Mouse (Mus musculus) heart, embryonic 14.5 days (tissue): ENCODE results near the gene Atg4c. TPM values are rescaled to one million over a fixed set of nuclear protein-coding genes. Genes with fewer than 3 reads are reported as not detected.
A peak's percentile ranks its signal among the peaks of the same experiment; 100 is the strongest.

Source experiments
- ATAC-seq: fragments of 200-750 bp; cut with Nextera tagmentation; 2 replicates; pipeline ENCODE4 v1.8.0; 2017; ENCODE audit warnings: low read depth, moderate TSS enrichment; ENCODE audit not compliant: insufficient number of reproducible peaks, insufficient read depth, low FRiP score
- H3K27ac ChIP-seq, 2 experiments: fragments of 200-500 bp in 1 of 2; fragments of 300-500 bp in 1 of 2; sonication (generic) in 1 of 2; replicated peaks in 1 of 2; 2 replicates each; pipeline ENCODE4 v1.5.1; 2012 to 2014; ENCODE audit warnings: low read depth in 2 of 2, low read length in 2 of 2, control low read depth in 1 of 2, mild to moderate bottlenecking in 1 of 2, mixed read lengths in 1 of 2; ENCODE audit not compliant: control insufficient read depth in 1 of 2, insufficient read depth in 1 of 2
- H3K27me3 ChIP-seq: fragments of 300-500 bp; sonication (generic); 2 replicates; pipeline ENCODE4 v1.6.1; 2014; ENCODE audit warnings: mild to moderate bottlenecking, low read length, control low read depth; ENCODE audit not compliant: control insufficient read depth, insufficient read depth
- H3K36me3 ChIP-seq: fragments of 300-500 bp; sonication (generic); 2 replicates; pipeline ENCODE4 v1.6.1; 2014; ENCODE audit warnings: mild to moderate bottlenecking, control low read depth, low read length, mixed read lengths; ENCODE audit not compliant: control insufficient read depth, insufficient read depth
- H3K4me1 ChIP-seq, 2 experiments: fragments of 200-500 bp in 1 of 2; fragments of 300-500 bp in 1 of 2; sonication (generic) in 1 of 2; 2 replicates each; pipeline ENCODE4 v1.6.1; 2012 to 2014; ENCODE audit warnings: low read length in 2 of 2, control low read depth in 1 of 2, mixed read lengths in 1 of 2; ENCODE audit not compliant: control insufficient read depth in 2 of 2, insufficient read depth in 2 of 2
- H3K4me2 ChIP-seq: fragments of 300-500 bp; sonication (generic); 2 replicates; pipeline ENCODE4 v1.6.1; 2014; ENCODE audit warnings: mild to moderate bottlenecking, low read length
- H3K4me3 ChIP-seq, 2 experiments: fragments of 200-500 bp in 1 of 2; fragments of 300-500 bp in 1 of 2; sonication (generic) in 1 of 2; 2 replicates each; pipeline ENCODE4 v1.5.1; 2012 to 2014; ENCODE audit warnings: low read length in 2 of 2, mild to moderate bottlenecking in 2 of 2, control low read depth in 1 of 2, low read depth in 1 of 2, moderate library complexity in 1 of 2; ENCODE audit not compliant: control insufficient read depth in 1 of 2, insufficient read depth in 1 of 2
- H3K9ac ChIP-seq: fragments of 300-500 bp; sonication (generic); 2 replicates; pipeline ENCODE4 v1.6.1; 2014; ENCODE audit warnings: mild to moderate bottlenecking, low read length
- H3K9me3 ChIP-seq: fragments of 300-500 bp; sonication (generic); 2 replicates; pipeline ENCODE4 v1.6.1; 2016; ENCODE audit warnings: low read length, control low read depth; ENCODE audit not compliant: control insufficient read depth
- whole genome bisulfite sequencing: fragments of 180-500 bp; shearing (Covaris S2); extraction: QIAGEN DNeasy Blood & Tissue Kit; methylation state at CpG from one replicate; pipeline ENCODE4 v1.1.7; 2014; 5-methylcytosine and 5-hydroxymethylcytosine counted together
- polyA plus RNA-seq: library from polyadenylated mRNA; unstranded; fragments of >200 nt; fragmentation: Nextera tagmentation; extraction: Ambion mirVana; gene quantifications from 2 replicates; pipeline ENCODE4 v1.2.1, GENCODE M21; 2014

The Atg4c gene
- polyA plus RNA-seq, 1 experiment from 2014 or later, result 8.5 TPM

DNA sequence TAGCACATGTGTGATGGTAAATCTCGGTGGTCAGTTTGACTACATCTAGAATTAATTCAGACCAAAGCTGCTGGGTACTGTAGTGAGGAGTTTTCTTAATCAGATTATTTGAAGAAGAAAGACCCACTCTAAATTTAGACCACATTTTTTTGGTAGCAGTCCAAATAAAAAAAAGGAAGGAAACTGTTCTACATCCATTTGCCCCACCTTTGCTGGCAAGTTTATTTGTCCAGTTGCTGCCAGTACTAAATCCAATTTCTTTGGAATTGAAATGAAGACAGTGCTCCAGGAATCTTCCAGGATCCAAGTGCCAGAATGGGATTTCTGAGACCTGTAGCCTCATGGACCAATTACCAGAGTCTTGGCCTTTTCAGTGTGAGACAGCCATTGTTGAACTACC lies 1.1 kb upstream of the Atg4c start:
- H3K9me3 ChIP-seq, result no peaks in the 10 kb centered on the region
- H3K4me1 ChIP-seq, result peaks cover 0 to 4% of the 10 kb centered on the region in 2 experiments; a peak in 1 of 4 replicates
- no peak overlapping the region for H3K27ac ChIP-seq
- WGBS, result 76% methylated on average over 1 of the region's 1 CpGs
- ATAC-seq, result no peak
- H3K9ac ChIP-seq, result no peak overlapping the region
- H3K27me3 ChIP-seq, result no peaks in the 10 kb centered on the region
- no peak overlapping the region for H3K4me2 ChIP-seq
- no peaks in the 10 kb centered on the region for H3K36me3 ChIP-seq
- H3K4me3 ChIP-seq, result no peak overlapping the region

DNA sequence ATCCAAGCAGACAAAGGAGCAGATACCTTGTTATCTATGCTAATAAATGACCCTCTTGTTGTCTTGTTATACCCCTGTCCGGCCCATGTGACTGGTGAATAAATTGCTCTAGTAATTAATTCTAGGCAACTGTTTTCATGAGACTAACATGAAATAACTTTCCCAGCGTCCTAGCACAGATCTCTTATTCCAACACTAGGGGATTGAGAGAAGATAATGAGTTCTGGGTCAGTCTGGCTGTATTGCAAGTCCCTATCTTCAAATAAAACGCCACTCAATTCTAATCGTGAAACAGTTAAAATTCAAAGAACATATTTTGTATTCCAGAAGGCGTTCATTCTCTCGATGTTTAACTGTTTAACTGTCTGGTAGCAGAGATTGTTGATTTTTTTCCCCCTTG lies 520 bp upstream of the Atg4c start:
- no peak overlapping the region for H3K27ac ChIP-seq
- peak overlapping the region; percentile 70 for H3K4me2 ChIP-seq
- no peaks in the 10 kb centered on the region for H3K9me3 ChIP-seq
- peak overlapping the region in 1 of 2 experiments; percentile 66; a peak in 2 of 4 replicates for H3K4me3 ChIP-seq
- H3K27me3 ChIP-seq, result no peaks in the 10 kb centered on the region
- peaks cover 0 to 4% of the 10 kb centered on the region in 2 experiments; a peak in 1 of 4 replicates for H3K4me1 ChIP-seq
- peak overlapping the region; percentile 85 for H3K9ac ChIP-seq
- no peaks in the 10 kb centered on the region for H3K36me3 ChIP-seq
- 53% methylated on average over 6 of the region's 6 CpGs for WGBS
- no peak for ATAC-seq

DNA sequence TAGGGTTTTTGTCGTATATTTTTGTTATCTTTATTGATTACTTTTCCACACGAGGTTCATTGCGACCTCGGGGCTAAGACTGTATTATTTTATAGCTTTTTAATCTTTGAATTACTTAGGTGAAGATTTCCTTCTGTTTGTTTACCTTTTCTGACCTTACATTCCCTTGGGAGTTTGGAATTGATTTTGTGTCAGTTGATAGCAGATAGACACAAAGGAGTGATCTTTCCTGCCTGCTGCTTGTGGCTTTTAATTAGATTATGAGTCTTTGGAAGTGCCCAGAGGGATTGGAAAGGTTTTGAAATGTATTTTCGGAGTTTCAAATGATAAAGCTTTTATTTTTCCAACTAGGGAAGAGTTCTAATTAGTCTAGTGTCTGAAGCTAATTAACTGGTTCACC lies 1.1 kb downstream of the Atg4c start:
- Histone ChIP-seq H3K27me3 (no peaks in the 10 kb centered on the region), H3K4me3 (peak overlapping the region; percentile 66 to 84), H3K9me3 (no peaks in the 10 kb centered on the region), H3K4me1 (peaks cover 0 to 4% of the 10 kb centered on the region in 2 experiments; a peak in 2 of 4 replicates), H3K9ac (peak overlapping the region; percentile 85), H3K27ac (no peak overlapping the region), H3K4me2 (peak overlapping the region; percentile 70), H3K36me3 (no peaks in the 10 kb centered on the region)
- no peak for ATAC-seq
- 29% methylated on average over 5 of the region's 5 CpGs for whole genome bisulfite sequencing

DNA sequence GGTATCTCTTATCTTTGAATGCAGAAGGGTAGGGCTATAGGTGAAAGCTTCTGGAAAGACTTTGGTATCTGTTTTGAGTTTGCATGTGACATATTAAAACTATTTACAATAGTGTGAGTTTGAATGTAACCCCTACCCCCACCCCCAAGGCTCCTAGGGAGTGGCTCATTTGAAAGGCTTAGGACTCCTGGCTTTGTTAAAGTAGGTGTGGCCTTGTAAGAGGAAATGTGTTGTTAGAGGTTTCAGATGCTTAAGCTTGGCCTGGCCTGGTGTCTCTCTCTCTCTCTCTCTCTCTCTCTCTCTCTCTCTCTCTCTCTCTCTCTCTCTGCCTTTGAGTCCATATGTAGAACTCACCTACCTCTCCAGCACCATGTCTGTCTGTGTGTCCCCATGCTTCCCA lies 5.0 kb downstream of the Atg4c start:
- ATAC-seq, result no peak
- H3K9ac ChIP-seq, result no peak overlapping the region
- H3K4me1 ChIP-seq, result peaks cover 0 to 4% of the 10 kb centered on the region in 2 experiments; a peak in 1 of 4 replicates
- H3K4me3 ChIP-seq, result no peak overlapping the region
- H3K27me3 ChIP-seq, result no peaks in the 10 kb centered on the region
- H3K4me2 ChIP-seq, result no peak overlapping the region
- no peak overlapping the region for H3K27ac ChIP-seq
- no peaks in the 10 kb centered on the region for H3K36me3 ChIP-seq
- no peaks in the 10 kb centered on the region for H3K9me3 ChIP-seq

DNA sequence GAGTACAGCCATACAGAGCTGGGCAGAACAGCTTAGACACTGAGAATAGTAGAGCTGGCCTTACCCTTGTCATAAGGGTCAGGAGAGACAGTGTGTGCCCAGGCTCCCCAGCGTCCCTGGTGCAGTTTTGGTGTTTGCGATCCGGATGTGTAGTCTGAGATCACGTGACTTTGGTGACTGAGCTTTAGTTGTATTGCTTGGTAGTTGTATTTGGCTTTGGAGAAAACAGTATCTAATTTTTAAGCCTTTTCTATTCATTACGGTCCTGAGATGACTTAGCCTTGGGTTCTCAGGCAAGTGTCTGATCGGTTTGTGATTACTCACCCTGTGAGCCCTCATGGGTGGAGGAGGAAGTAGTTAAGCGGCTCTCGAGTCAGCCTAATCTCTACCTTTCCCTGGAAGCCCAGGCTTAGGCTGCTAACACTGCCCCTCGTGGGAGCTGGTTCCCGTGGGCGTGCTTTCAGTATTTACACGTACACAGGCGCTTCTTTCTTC lies 6.1 kb downstream of the Atg4c start:
- no peak overlapping the region for H3K9ac ChIP-seq
- WGBS, result 50% methylated on average over 13 of the region's 13 CpGs
- peak overlapping the region; percentile 26 for H3K4me2 ChIP-seq

DNA sequence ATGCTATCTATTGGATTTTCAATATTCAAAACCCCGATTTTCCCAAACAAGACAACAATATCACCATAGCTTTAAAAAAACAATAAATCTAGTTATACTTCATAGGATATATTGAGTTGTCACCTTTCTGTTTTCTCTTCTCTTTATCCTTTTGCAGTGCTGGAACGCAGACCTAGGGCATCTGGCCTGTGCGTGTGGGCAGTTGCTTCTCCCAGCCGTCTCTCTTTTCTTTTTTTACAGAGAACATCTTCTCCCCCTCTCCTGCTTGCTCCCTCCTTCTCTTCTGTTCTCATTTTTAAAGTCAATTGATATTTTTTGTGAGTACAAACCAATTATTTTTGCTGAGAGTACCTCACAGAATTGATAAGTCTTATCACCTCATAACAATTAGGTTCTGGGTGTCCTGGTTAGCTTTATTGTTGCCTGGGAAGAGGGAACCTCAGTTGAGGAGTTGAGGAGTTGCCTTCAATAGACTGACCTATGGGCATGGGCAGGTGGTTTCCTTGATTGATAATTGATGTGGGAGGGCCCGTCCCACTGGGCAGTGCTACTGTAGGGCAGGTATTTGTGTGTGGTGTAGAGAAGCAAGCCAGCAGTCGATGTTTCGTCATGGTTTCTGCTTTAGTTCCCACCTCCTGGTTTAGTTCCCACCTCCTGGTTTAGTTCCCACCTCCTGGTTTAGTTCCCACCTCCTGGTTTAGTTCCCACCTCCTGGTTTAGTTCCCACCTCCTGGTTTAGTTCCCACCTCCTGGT lies 6.8 kb downstream of the Atg4c start:
- Histone ChIP-seq H3K27me3 (no peaks in the 10 kb centered on the region), H3K4me2 (no peak overlapping the region), H3K27ac (no peak overlapping the region), H3K9me3 (no peaks in the 10 kb centered on the region), H3K4me3 (no peak overlapping the region), H3K4me1 (no peaks in the 10 kb centered on the region; a peak in 1 of 4 replicates), H3K9ac (no peak overlapping the region), H3K36me3 (no peaks in the 10 kb centered on the region)
- no peak for ATAC-seq
- 89% methylated on average over 7 of the region's 7 CpGs for WGBS

More for the DNA sequence above, 6.1 kb downstream of the Atg4c start:
- peaks cover 0 to 3% of the 10 kb centered on the region in 2 experiments; a peak in 1 of 4 replicates for H3K4me1 ChIP-seq
- ATAC-seq, result no peak
- no peak overlapping the region for H3K27ac ChIP-seq
- no peak overlapping the region for H3K4me3 ChIP-seq
- no peaks in the 10 kb centered on the region for H3K36me3 ChIP-seq
- no peaks in the 10 kb centered on the region for H3K27me3 ChIP-seq
- no peaks in the 10 kb centered on the region for H3K9me3 ChIP-seq

DNA sequence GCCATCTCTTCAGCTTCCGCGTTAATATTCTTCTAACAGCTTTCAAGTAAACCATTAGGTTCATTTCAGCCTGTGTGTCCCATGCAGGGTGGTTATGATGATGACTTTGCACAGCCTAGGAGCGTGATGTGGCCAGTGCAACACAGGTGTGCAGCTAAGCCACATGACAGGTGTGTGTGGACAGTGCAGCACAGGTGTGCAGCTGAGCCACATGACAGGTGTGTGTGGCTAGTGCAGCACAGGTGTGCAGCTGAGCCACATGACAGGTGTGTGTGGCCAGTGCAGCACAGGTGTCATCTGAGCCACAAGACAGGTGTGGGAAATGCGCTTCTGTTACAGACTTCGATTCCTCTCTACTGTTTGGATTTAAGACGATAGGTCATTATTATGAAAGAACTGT lies 12.0 kb downstream of the Atg4c start:
- no peaks in the 10 kb centered on the region for H3K27me3 ChIP-seq
- no peaks in the 10 kb centered on the region for H3K36me3 ChIP-seq
- H3K9me3 ChIP-seq, result no peaks in the 10 kb centered on the region
- H3K4me3 ChIP-seq, result no peak overlapping the region
- no peak for ATAC-seq
- no peak overlapping the region for H3K4me2 ChIP-seq
- H3K27ac ChIP-seq, result no peak overlapping the region
- no peak overlapping the region for H3K9ac ChIP-seq
- peaks cover 0 to 4% of the 10 kb centered on the region in 2 experiments; a peak in 1 of 4 replicates for H3K4me1 ChIP-seq
- 89% methylated on average over 6 of the region's 6 CpGs for WGBS
